Mouse (Mus musculus) heart, adult 18-20 months (tissue): ENCODE results near the gene Dppa1. TPM values are rescaled to one million over a fixed set of nuclear protein-coding genes. Genes with fewer than 3 reads are reported as not detected.
"Not testable (repeated sequence)": the region's sequence is repeated elsewhere in the genome, so short reads cannot be mapped to it uniquely, and the experiment has no call there.

ENCODE experiments used
- DNase-seq, 2 experiments: peaks; one replicate each; pipeline ENCODE4 v3.0.0; 2021 to 2022; ENCODE audit warnings: mixed read lengths in 1 of 2
- long read RNA-seq, 2 experiments: library from polyadenylated mRNA; stranded (forward); transcript quantifications; one replicate each; pipeline ENCODE4 v2.0.0; 2021
- total RNA-seq, 2 experiments: library from RNA; stranded (reverse); gene quantifications; 2 replicates each; pipeline ENCODE4 v1.2.3; 2021

Gene Dppa1
- not detected for total RNA-seq
- long read RNA-seq, experiment 1 = 0 reads
- long read RNA-seq, experiment 2 = 0 reads

- DNase-seq = no peak
These were observed at the start of gene Dppa1 for GRCm38 (mm10) chr11:46629211-46629795. Dppa1 (minus strand) TSS chr11:46629261.

DNA sequence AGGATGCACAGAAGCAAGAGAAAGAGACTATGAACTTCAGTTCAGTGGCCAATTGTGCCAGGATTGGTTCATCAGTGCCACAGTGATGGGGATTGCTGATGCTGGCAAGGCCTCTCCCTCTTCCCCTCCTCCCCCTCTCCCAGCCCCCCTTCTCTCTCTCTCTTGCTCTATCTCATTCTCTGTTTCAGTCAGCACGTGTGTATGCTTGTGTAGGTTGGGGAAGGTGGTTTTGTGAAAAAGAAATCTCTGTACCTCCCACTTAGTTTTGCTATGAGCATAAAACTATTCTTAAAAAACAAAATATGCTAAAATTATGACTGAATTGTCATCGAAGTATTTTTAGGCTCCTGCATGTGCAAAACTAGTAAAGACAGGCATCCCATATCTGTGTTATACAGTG, 38.9 kb upstream of the Dppa1 start:
- no peak for DNase-seq

DNA sequence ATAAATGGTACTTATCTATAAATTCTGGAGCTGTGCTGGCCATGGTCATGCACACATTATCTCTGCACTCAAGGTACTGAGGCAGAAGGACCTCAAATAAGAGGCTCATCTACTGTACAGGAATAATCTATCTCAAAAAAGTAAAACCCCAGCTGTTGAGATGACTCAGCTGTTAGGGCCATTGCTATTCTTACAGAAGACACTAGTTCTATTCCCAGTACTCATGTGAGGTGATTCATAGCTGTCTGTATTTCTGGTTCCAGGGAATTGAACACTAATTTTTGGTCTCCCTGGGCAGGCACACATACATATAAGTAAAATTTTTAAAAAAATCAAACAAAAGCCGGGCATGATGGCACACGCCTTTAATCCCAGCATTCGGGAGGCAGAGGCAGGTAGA, 38.0 kb upstream of the Dppa1 start:
- no peak for DNase-seq

DNA sequence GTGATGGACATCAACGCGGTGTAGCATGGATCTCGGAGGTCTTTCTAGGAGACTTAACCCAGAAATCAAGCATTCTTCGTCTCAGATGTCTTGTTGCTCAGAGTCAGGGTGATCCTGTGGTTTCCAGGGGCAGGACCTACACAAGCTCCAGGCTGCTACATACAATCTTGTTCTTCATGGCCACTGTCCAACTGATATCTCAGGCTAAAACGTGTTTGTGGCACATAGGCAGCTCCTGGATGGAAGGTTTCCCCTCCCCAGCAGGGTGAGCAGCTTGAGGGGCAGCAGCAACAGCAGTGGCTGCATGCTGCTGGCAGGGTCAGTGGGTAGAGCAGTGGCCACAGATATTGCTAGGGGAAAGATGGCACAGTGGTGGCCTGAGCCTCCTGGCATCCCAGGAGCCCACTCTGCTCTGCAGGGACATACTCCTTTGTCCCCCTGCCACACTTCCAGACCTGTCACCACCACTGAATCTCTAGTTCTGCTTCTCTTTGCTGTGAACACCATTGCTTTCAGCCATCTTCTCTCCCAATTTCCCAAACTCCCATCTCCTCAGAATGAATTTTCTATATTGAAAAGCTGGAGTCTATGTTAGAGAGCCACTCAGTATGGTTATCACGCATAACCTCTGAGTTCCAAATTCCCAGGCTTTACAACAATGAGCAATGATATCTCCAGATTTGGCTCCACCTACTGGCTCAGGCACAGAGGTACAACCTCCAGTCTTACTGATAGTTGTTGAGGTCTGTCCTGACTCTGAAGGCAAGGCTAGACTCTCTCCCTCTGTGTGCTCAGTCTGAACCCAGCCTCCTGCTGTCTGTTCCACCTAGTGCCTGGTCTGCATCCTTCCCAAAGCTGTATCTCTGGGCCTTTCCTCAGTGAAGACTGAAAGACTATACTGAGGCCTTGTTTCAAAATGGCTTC, 36.8 kb upstream of the Dppa1 start:
- DNase-seq = peak in 1 of 2 experiments; percentile 10

- DNase-seq = no peak
These were observed 34.2 kb upstream of the Dppa1 start for GRCm38 (mm10) chr11:46663215-46663614.

DNA sequence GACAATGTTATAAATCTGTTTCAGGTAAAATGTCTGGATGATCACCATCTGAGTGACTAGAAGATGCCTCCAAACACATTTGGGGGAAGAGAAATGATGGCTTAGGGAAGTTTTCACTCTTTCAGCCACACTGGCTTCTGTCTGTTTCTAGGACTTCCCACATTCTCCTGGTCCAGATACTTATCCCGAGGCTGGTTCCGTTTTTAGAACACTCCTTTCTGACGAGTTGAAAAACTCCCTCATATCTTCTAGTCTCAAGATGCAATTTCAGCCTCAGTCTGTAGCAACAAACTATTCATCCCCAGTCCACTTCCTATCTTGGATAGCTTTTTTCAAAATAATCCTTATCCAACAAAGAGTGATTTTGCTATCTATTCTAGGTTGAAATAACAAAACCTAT, 23.4 kb upstream of the Dppa1 start:
- DNase-seq = no peak

GRCm38 (mm10) chr11:46649655-46650054, 20.6 kb upstream of the Dppa1 start:
- DNase-seq = not testable (repeated sequence)

- DNase-seq = no peak
These were observed 15.8 kb upstream of the Dppa1 start for GRCm38 (mm10) chr11:46644824-46645223.

GRCm38 (mm10) chr11:46636568-46636967, 7.5 kb upstream of the Dppa1 start:
- DNase-seq = no peak

DNA sequence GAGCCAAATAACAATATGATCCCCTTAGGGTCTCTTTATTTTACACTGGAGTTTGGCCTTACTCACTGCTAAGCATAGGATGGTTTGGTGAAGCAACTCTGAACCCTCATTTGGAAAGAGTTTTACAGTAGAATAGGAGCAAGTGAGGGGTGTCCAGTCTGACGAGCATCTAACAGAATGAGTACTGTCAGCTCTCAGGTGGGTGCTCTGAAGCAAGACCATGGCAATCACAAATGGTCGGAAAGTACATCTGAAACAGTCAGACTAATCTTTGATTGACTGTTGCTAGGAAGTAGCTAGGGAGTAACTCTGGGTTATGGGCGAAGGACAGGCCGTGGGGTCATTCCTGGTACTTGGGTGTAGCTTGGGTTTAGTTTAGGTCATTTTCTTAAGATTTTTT, 6.5 kb upstream of the Dppa1 start:
- DNase-seq = not testable (repeated sequence)

DNA sequence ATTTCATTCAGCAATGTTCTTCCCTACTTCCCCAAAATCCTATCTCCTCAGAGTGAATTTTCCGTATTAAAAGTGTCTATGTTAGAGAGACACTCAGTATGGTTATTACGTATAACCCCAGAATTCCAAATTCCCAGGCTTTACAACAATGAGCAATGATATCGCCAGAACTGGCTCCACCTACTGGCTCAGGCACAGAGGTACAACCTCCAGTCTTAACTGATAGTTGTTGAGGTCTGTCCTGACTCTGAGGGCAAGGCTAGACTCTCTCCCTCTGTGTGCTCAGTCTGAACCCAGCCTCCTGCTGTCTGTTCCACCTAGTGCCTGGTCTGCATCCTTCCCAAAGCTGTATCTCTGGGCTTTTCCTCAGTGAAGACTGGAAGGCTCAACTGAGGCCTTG, 2.6 kb upstream of the Dppa1 start:
- peak in 1 of 2 experiments; percentile 34 for DNase-seq

DNA sequence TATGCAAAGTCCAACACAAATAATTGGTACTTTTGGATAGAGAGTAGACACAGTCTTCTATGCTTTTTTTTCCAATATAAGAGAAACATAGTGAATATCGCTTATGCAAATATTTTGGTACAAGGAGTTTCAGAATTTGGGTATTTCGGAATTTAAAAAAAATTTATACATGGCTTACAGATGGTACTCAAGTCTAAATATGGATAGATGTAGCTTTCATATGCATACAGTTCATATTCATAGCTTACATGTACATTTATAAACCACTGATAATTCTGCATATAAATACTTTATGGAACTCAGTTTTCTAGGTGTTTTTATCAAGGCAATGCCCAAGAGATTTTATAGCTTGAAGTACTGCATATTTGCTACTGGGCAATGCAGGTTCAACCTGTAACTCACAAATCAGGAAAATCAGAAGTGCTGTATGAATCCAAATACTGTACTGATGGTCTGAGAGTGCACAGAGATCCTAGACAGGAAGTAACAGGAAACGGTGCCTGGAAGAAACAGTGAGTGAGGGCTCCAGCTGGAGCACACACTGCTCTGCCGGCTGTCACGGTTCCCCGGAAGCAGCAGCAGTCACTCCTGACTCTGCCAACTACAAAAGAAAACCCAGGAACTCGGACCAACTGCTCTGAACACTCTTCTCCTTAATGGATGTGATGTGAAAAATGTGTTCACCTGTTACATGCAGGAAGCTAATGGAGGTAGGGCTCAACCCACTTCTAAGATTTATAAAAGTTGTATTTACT, 8.5 kb downstream of the Dppa1 start:
- DNase-seq = no peak

GRCm38 (mm10) chr11:46619929-46620328, 9.1 kb downstream of the Dppa1 start:
- DNase-seq = no peak

DNA sequence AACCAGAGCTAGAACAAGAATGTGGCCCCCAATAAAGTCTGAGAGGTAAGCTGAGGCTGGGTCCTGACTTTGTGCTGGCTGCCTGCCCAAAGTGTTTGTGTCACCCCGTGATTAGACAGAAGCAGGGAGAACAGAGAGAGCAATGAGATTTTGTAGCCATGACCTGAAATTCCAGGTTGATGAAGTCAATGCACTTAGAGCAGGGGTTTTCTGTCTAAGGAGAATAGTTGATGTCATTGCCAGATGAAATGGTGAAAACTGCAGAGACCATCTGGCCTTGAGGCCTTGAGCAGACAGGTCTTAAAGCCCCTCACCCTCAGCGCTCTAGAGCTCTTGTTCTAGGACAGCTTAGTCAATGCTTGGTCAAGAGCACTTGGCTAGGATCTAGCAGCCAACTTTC, 36.6 kb downstream of the Dppa1 start:
- no peak for DNase-seq

GRCm38 (mm10) chr11:46582741-46583140, 46.3 kb downstream of the Dppa1 start:
- DNase-seq = no peak

GRCm38 (mm10) chr11:46580428-46580827, 48.6 kb downstream of the Dppa1 start:
- DNase-seq = no peak

- peak in 1 of 2 experiments; percentile 2 for DNase-seq
These were observed 50.2 kb downstream of the Dppa1 start for GRCm38 (mm10) chr11:46578771-46579281.

GRCm38 (mm10) chr11:46571327-46571726, 57.7 kb downstream of the Dppa1 start, which contains the start of gene BC053393:
BC053393 (plus strand) TSS chr11:46571536.
- no peak for DNase-seq

- no peak for DNase-seq
These were observed 60.0 kb downstream of the Dppa1 start for GRCm38 (mm10) chr11:46569107-46569506.

GRCm38 (mm10) chr11:46565967-46566366, 63.1 kb downstream of the Dppa1 start:
- no peak for DNase-seq

DNA sequence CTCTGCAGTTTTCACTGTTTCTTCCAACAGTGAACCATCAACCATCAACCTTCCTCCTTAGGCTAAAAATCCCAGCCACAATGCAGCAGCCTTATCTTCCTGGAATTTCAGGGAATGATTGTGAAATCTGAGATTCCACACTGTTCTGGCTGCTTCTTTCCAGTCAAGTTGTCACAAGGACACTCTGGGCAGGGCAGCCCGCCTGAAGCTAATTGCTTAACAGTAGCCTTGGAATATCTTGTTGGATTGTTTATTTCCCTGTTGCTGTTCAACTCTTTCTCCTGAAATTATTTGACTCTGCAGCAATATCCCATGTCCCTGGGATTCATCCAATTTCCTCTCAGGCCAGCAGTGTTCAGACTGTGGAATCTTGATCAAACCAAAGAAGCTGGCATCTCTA, 64.4 kb downstream of the Dppa1 start:
- peak; percentile 28 to 42 for DNase-seq

- no peak for DNase-seq
These were observed 68.0 kb downstream of the Dppa1 start for GRCm38 (mm10) chr11:46561096-46561495.
